Mouse (Mus musculus): Measurements from ENCODE around the gene Ets2.

The Ets2 gene

GRCm38 (mm10) chr16:95701802-95702561 is at the start of gene Ets2:
Ets2 (plus strand) TSS chr16:95702075.
- DNase-seq (ENCODE audit: low spot score): peak; percentile 93

- DNase-seq (ENCODE audit: low spot score): peak; percentile 73
These were observed 47.7 kb upstream of the Ets2 start for GRCm38 (mm10) chr16:95654204-95654611.

DNA sequence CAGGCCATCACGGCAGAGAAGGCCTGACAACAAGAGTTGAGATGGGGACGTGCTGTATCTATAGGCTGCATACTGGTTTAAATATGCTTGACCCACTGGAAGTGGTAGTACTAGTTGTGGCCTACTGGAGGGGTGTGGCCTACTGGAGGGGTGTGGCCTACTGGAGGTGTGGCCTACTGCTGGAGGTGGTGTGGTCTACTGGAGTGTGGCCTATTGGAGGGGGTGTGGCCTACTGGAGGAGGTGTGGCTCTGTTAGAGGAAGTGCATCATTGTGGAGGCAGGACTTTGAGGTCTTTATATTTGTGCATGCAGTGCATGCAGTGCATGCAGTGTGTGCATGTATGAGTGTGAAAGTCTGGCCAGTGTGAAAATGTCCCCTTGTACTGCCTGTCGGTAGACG is 45.3 kb upstream of the Ets2 start:
- no peak for DNase-seq (ENCODE audit: low spot score)

- DNase-seq (ENCODE audit: low spot score): no peak
These were observed 44.7 kb upstream of the Ets2 start for GRCm38 (mm10) chr16:95657187-95657586.

GRCm38 (mm10) chr16:95657756-95658155 is 44.1 kb upstream of the Ets2 start:
- DNase-seq (ENCODE audit: low spot score): no peak

GRCm38 (mm10) chr16:95658836-95659430 is 42.9 kb upstream of the Ets2 start:
- no peak for DNase-seq (ENCODE audit: low spot score)

GRCm38 (mm10) chr16:95659461-95659860 is 42.4 kb upstream of the Ets2 start:
- no peak for DNase-seq (ENCODE audit: low spot score)

- DNase-seq (ENCODE audit: low spot score): no peak
These were observed 41.0 kb upstream of the Ets2 start for GRCm38 (mm10) chr16:95660909-95661308.

- DNase-seq (ENCODE audit: low spot score): no peak
These were observed 36.3 kb upstream of the Ets2 start for GRCm38 (mm10) chr16:95665472-95666131.

- DNase-seq (ENCODE audit: low spot score): no peak
These were observed 35.6 kb upstream of the Ets2 start for GRCm38 (mm10) chr16:95666288-95666687.

GRCm38 (mm10) chr16:95667395-95668150 is 34.3 kb upstream of the Ets2 start:
- DNase-seq (ENCODE audit: low spot score): no peak

DNA sequence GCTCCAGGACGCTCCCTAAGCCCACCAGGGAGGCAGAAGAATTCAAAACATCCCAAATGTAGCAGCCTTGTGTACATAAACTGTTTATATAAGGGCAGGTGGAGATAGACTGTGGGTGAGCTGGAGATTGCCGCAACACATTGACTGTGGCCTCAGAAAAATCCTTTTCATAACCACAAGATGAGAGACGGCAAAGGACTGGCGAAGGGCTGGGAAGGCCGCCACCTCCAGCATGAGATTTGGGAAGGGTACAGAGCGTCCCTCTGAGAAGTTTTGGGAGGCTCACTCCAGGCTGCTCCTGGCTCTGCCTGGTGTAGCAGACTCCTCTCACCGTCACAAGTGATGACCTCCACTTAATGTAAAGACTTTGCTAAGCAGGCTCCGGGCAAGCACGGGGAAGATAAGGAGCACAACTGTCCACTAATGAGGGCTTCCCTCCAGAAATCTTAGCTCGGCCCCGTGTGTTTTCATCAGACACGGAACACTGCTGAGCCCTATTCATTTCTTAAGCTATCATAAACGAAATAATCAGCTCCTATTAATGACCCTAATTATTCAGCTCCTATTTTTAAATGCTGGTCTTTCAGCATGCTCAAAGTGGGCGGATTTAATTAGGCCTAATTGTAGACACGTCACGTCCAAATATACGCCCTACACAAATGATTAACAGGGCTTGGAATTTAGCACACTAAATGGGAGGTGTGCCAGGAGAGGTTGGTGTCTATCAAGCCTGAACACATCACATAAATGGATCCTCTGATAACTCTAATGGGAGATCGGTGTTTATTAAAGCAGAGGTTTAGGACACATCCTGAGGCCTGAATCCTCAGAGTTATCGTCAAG is 33.5 kb upstream of the Ets2 start:
- DNase-seq (ENCODE audit: low spot score): no peak

GRCm38 (mm10) chr16:95674452-95674921 is 27.4 kb upstream of the Ets2 start:
- no peak for DNase-seq (ENCODE audit: low spot score)

DNA sequence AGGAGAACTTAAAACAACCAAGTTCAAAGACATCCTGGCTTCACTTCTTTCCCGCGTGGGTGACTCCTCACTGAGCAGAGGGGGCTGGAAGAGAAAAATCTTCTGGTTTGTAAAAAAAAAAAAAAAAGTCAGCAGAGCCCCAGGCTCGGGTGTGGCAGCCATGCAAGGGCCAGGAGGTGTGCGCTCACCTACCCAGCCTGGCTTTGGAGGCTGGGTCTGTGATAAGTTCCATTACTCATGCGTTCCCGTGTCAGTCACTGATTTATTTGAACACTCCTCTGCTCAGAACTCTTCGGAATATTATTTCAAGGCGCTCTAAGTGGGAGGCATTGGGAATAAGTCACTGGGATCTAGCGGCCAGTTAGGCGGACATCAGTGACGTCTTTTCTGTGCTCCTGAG is 26.7 kb upstream of the Ets2 start:
- no peak for DNase-seq (ENCODE audit: low spot score)

GRCm38 (mm10) chr16:95676668-95677067 is 25.2 kb upstream of the Ets2 start:
- no peak for DNase-seq (ENCODE audit: low spot score)

DNA sequence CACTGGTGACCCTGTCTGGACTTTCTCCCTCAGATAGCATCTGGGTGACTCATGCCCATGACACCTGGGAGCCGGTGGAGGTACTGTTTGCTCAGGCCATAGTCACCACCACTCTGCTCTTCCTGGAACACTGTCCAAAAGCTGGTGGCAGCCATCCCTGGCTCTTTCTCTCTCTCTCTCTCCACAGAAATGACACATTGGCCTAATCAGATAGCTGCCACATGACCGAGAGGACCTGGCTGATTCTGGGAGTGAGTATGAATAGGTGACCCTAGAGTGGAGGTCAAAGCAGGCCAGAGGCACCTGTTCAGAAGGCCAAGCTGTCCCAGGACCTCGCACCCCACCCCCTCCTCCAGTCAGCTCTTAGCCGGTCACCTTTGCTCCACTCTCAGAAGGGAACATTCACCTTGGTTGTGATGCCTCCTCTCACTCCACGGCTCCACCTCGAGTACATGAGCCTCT is 19.4 kb upstream of the Ets2 start:
- no peak for DNase-seq (ENCODE audit: low spot score)

DNA sequence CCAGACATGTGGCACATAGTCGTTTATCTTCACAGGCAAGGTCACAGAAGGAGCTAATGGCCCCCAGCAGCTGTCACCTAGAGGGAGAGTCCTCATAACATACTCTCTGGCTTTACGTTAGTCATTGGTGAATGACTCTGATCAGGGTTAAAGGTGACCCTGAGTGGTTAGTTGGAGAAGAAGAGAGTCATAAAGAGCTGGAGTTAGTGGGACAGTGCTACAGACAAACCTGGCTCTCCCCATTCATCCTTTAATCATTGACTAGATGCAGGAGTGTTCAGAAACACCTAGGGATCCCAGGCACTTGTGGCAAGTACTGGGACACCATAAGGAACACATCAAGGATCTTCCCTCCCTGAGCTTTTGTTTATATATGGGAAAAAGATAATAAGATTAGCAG is 16.1 kb upstream of the Ets2 start:
- no peak for DNase-seq (ENCODE audit: low spot score)

- no peak for DNase-seq (ENCODE audit: low spot score)
These were observed 15.6 kb upstream of the Ets2 start for GRCm38 (mm10) chr16:95686246-95686645.

- no peak for DNase-seq (ENCODE audit: low spot score)
These were observed 15.0 kb upstream of the Ets2 start for GRCm38 (mm10) chr16:95686901-95687300.

GRCm38 (mm10) chr16:95688010-95688409 is 13.9 kb upstream of the Ets2 start:
- DNase-seq (ENCODE audit: low spot score): no peak

- no peak for DNase-seq (ENCODE audit: low spot score)
These were observed 5.3 kb upstream of the Ets2 start for GRCm38 (mm10) chr16:95696599-95696998.
